Mouse (Mus musculus) liver, embryonic 11.5 days (tissue): ENCODE measurements at regions not wholly inside any gene's neighbourhood (a gene's known extent, or its start where the extent isn't known, plus 50 kb on each side); places are given as distances from the start of the nearest gene placed in this dataset.

ENCODE experiments used
- ATAC-seq: fragments of 200-750 bp; cut with Nextera tagmentation; replicated peaks from 2 replicates; pipeline ENCODE4 v1.8.0; 2017; ENCODE audit warnings: moderate number of reproducible peaks, mild to moderate bottlenecking, moderate TSS enrichment, moderate library complexity; ENCODE audit not compliant: low FRiP score
- DNase-seq: peaks from one replicate; pipeline ENCODE4 v3.0.0-alpha.2; 2017; ENCODE audit warnings: low spot score
- H3K27ac ChIP-seq: fragments of 300-500 bp; sonication (generic); 2 replicates; pipeline ENCODE4 v1.5.1; 2014; ENCODE audit warnings: mild to moderate bottlenecking, low read depth, low read length, control low read depth
- H3K27me3 ChIP-seq: fragments of 300-500 bp; sonication (generic); replicated peaks from 2 replicates; pipeline ENCODE4 v1.6.1; 2014; ENCODE audit warnings: low read length, mixed read lengths; ENCODE audit not compliant: control insufficient read depth, insufficient read depth
- H3K36me3 ChIP-seq: fragments of 300-500 bp; sonication (generic); 2 replicates; pipeline ENCODE4 v1.6.1; 2014; ENCODE audit warnings: mild to moderate bottlenecking, low read length, moderate library complexity, mixed read lengths; ENCODE audit not compliant: control insufficient read depth, insufficient read depth
- H3K4me1 ChIP-seq: fragments of 300-500 bp; sonication (generic); replicated peaks from 2 replicates; pipeline ENCODE4 v1.6.1; 2014; ENCODE audit warnings: low read length, mixed read lengths; ENCODE audit not compliant: control insufficient read depth, insufficient read depth
- H3K4me2 ChIP-seq: fragments of 300-500 bp; sonication (generic); 2 replicates; pipeline ENCODE4 v1.6.1; 2014; ENCODE audit warnings: mild to moderate bottlenecking, control low read depth, moderate library complexity
- H3K4me3 ChIP-seq: fragments of 300-500 bp; sonication (generic); 2 replicates; pipeline ENCODE4 v1.5.1; 2014; ENCODE audit warnings: low read depth, low read length, control low read depth
- H3K9ac ChIP-seq: fragments of 300-500 bp; sonication (generic); 2 replicates; pipeline ENCODE4 v1.6.1; 2014; ENCODE audit warnings: low read depth, low read length, control low read depth
- H3K9me3 ChIP-seq: fragments of 300-500 bp; sonication (generic); 2 replicates; pipeline ENCODE4 v1.6.1; 2016; ENCODE audit warnings: low read length, inconsistent platforms, mixed read lengths; ENCODE audit not compliant: control insufficient read depth
- WGBS: fragments of 180-500 bp; shearing (Covaris S2); extraction: QIAGEN DNeasy Blood & Tissue Kit; methylation state at CpG from one replicate; pipeline ENCODE4 v1.1.7; 2014; 5-methylcytosine and 5-hydroxymethylcytosine counted together

GRCm38 (mm10) chr9:41736234-41736859 is 387.8 kb downstream of the Sorl1 start:
- H3K9me3 ChIP-seq: no peaks in the 10 kb centered on the region
- DNase-seq (peak; percentile 41), ATAC-seq (no peak)
- 6% methylated on average over 16 of the region's 16 CpGs for WGBS
- no peaks in the 10 kb centered on the region for H3K4me1 ChIP-seq
- H3K4me2 ChIP-seq: peak overlapping the region; percentile 56
- peak overlapping the region; percentile 3; the same call in 1 of the 2 replicates for H3K9ac ChIP-seq
- H3K27me3 ChIP-seq: peaks cover 9% of the 10 kb centered on the region; the same call in 1 of the 2 replicates
- H3K36me3 ChIP-seq: no peaks in the 10 kb centered on the region
- peak overlapping the region; percentile 27 for H3K4me3 ChIP-seq
- peak overlapping the region; percentile 3; the same call in 1 of the 2 replicates for H3K27ac ChIP-seq

- peak overlapping the region; percentile 30; the same call in 1 of the 2 replicates for H3K9ac ChIP-seq
- WGBS: 5% methylated on average over 22 of the region's 22 CpGs
- no peaks in the 10 kb centered on the region for H3K9me3 ChIP-seq
- H3K4me3 ChIP-seq: peak overlapping the region; percentile 27
- H3K4me2 ChIP-seq: peak overlapping the region; percentile 56
- peaks cover 9% of the 10 kb centered on the region; the same call in 1 of the 2 replicates for H3K27me3 ChIP-seq
- ATAC-seq (no peak), DNase-seq (peak; percentile 34)
- H3K4me1 ChIP-seq: no peaks in the 10 kb centered on the region
- H3K27ac ChIP-seq: peak overlapping the region; percentile 34; the same call in 1 of the 2 replicates
- H3K36me3 ChIP-seq: no peaks in the 10 kb centered on the region
These were observed 388.5 kb downstream of the Sorl1 start for GRCm38 (mm10) chr9:41735448-41736233.

- Histone ChIP-seq H3K4me3 (0 out of 2 replicates have a peak overlapping the region, but pooled peaks have one; percentile 27), H3K9me3 (no peaks in the 10 kb centered on the region), H3K27ac (peak overlapping the region; percentile 34; the same call in 1 of the 2 replicates), H3K9ac (no peak overlapping the region), H3K27me3 (peaks cover 9% of the 10 kb centered on the region; the same call in 1 of the 2 replicates), H3K4me2 (peak overlapping the region; percentile 56), H3K4me1 (no peaks in the 10 kb centered on the region), H3K36me3 (no peaks in the 10 kb centered on the region)
- no peak for ATAC-seq
- WGBS: 13% methylated on average over 8 of the region's 8 CpGs
- no peak for DNase-seq
These were observed 389.1 kb downstream of the Sorl1 start for GRCm38 (mm10) chr9:41734925-41735447.

GRCm38 (mm10) chr9:41721609-41722008 is 402.5 kb downstream of the Sorl1 start:
- Histone ChIP-seq H3K36me3 (no peaks in the 10 kb centered on the region), H3K4me1 (no peaks in the 10 kb centered on the region), H3K4me2 (no peak overlapping the region), H3K27ac (no peak overlapping the region), H3K27me3 (no peaks in the 10 kb centered on the region), H3K4me3 (no peak overlapping the region), H3K9ac (no peak overlapping the region), H3K9me3 (no peaks in the 10 kb centered on the region)
- ATAC-seq: no peak
- no peak for DNase-seq
- 64% methylated on average over 4 of the region's 4 CpGs for WGBS

- H3K4me2 ChIP-seq: no peak overlapping the region
- no peak for ATAC-seq
These were observed 408.9 kb downstream of the Sorl1 start for GRCm38 (mm10) chr9:41715231-41715630.

GRCm38 (mm10) chr9:41705972-41706371 is 418.1 kb downstream of the Sorl1 start:
- Histone ChIP-seq H3K4me3 (no peak overlapping the region), H3K27me3 (no peaks in the 10 kb centered on the region), H3K9ac (no peak overlapping the region), H3K9me3 (no peaks in the 10 kb centered on the region), H3K27ac (no peak overlapping the region), H3K36me3 (no peaks in the 10 kb centered on the region), H3K4me2 (no peak overlapping the region), H3K4me1 (no peaks in the 10 kb centered on the region)
- ATAC-seq (no peak), DNase-seq (no peak)

More at GRCm38 (mm10) chr9:41715231-41715630, 408.9 kb downstream of the Sorl1 start:
- no peaks in the 10 kb centered on the region for H3K9me3 ChIP-seq
- H3K36me3 ChIP-seq: no peaks in the 10 kb centered on the region
- H3K4me3 ChIP-seq: no peak overlapping the region
- no peak overlapping the region for H3K27ac ChIP-seq
- no peaks in the 10 kb centered on the region for H3K27me3 ChIP-seq
- no peak for DNase-seq
- no peaks in the 10 kb centered on the region for H3K4me1 ChIP-seq
- H3K9ac ChIP-seq: no peak overlapping the region

- Histone ChIP-seq H3K36me3 (no peaks in the 10 kb centered on the region), H3K4me2 (no peak overlapping the region), H3K27ac (no peak overlapping the region), H3K4me1 (no peaks in the 10 kb centered on the region), H3K4me3 (no peak overlapping the region), H3K27me3 (no peaks in the 10 kb centered on the region), H3K9ac (no peak overlapping the region), H3K9me3 (no peaks in the 10 kb centered on the region)
- DNase-seq (no peak), ATAC-seq (no peak)
- WGBS: 67% methylated on average over 8 of the region's 8 CpGs
These were observed 418.6 kb downstream of the Sorl1 start for GRCm38 (mm10) chr9:41705461-41705903.

DNA sequence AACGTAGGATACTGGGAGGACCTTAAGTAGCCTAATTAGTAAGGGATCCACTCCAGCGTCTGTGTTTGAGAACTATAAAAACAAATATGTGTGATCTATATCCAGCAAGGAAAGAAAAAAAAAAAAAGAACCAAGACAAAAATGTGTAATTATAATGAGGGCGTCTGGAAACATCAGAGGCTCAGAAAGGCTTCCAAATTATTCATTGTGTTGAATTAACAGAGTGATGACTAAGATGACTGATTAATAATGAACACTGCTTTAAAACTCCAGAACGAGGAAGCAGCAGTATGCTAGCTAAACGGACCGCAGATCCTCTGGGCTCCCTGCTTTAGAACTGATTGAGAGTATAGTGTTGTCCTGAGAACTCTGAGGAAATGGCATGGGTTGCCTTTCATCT is 421.0 kb downstream of the Sorl1 start:
- Histone ChIP-seq H3K9ac (no peak overlapping the region), H3K4me3 (no peak overlapping the region), H3K27me3 (no peaks in the 10 kb centered on the region), H3K36me3 (no peaks in the 10 kb centered on the region), H3K4me2 (no peak overlapping the region), H3K27ac (no peak overlapping the region), H3K4me1 (no peaks in the 10 kb centered on the region), H3K9me3 (no peaks in the 10 kb centered on the region)
- WGBS: 70% methylated on average over 6 of the region's 6 CpGs
- ATAC-seq (no peak), DNase-seq (no peak)
